Mouse (Mus musculus): ENCODE measurements around the gene Katnbl1.

- TF ChIP-seq POLR2A (IDR thresholded peaks at IDR 0.05; ENCODE audit: low read depth, low read length) (no peak), CTCF (conservative IDR thresholded peaks at IDR 0.05; ENCODE audit: insufficient read depth, insufficient read length, low read depth, low read length) (no peak)
Observed at GRCm38 (mm10) chr2:112407030-112407429, 28.0 kb downstream of the Katnbl1 start.

All from kidney, adult 2 months (tissue).